Mouse (Mus musculus) retina, postnatal 7 days (tissue): Measurements from ENCODE around the gene Acad11.

ENCODE experiments used
- DNase-seq: peaks from one replicate; pipeline ENCODE4 v3.0.0-alpha.2; 2012; ENCODE audit warnings: low read depth, low spot score

Gene Acad11

DNA sequence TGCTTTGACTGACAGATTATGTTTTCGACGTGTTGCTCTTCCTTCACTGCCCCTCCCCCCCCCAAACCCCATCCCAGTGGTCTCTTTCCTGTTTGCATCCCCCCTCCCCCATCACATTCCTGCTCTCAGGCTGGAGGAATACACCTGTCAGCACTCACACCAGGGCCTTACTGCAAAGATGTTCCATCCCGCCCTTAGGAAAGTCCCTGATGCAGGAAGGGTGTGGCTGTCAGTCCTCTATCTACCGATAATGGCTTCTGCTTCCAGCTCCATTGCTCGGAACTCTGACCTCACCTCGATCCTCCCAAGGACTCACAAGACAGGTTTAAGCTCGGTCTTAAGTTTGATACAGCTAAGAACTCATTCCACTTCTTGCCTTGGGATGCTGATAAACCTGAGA lies 83.5 kb downstream of the Acad11 start:
- DNase-seq, result no peak

DNA sequence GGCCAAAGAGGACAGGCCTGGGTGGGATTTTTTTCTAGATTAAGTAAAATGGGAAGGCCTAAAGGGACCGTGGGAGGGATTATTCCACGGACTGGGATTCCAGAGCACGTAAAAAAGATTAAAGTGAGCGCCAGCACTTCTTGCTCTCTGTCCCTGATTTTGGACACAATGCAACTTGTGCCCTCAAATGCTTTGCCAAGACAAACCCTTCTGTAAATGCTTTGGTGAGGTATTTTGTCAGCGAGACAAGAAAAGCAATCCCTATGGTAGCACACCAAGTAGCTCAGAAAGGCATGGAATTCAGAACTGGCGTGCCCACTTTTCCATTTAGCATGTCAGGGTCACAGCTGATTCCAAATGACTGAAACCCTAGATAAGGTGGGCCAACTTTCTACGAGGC lies 85.8 kb downstream of the Acad11 start:
- no peak for DNase-seq

DNA sequence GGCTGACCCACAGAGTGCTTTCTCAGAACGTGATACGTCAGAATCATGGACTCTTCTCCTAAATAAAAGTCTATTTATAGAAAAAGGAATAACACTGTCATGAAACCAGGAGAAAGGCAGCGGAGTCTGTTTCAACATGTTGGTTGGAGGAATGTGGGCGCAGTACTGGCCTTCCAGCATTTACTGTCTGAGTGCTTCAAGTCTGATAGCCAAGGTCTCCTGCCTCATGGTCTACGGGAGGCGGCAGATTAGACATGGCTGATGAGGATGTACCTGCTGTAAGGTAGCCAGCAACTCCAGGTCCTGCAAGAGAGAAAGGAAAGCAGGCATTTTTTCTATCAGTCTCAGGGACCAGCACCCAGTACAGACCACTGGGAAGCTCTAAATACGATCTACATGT lies 88.9 kb downstream of the Acad11 start:
- no peak for DNase-seq

DNA sequence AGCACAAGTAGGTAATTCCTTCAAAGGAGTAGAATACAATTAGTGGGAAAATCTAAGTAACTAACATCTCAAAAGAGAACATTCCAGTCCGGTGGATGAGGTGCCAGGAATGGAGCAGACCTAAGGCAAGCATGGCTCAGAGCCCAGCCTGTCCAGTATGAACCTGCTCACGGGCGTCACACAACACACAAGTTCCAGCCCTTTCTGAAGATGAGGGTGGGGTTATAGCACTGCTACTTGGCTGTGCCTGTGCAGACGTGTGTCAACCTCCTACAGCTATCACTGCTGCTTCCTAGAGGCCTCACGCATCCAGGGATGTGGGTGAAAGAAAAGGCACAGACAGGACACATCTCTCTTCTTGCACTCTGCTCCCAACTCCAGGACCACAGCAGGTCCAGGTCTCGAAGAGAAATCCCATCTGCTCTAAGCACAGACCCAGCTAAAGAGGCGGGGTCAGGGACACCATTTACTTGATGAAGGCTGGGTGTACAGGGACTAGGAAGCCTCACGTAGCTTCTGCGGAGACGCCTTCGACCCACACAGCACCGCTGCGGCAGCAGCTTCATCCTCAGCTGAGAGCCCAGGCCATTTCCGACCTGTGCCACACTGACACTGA lies 92.0 kb downstream of the Acad11 start:
- no peak for DNase-seq

DNA sequence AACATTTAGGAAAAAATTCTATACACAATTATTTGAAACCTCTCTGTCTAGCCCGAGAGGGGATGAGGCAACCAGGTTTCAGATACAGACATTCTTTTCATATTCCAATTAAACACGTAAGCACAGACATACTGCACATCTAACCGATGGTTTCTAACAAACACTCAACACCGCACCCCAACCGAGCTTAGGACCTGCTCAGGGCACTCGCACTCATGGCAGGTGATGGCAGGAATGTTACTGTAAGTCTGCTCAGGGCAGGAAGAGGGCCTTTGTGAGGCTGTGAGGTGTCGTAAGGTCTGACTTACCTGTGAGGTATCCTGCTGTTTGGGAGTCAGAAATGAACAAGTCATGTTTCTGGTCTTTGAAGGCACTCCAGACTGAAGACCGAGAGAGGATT lies 93.3 kb downstream of the Acad11 start:
- DNase-seq, result no peak

DNA sequence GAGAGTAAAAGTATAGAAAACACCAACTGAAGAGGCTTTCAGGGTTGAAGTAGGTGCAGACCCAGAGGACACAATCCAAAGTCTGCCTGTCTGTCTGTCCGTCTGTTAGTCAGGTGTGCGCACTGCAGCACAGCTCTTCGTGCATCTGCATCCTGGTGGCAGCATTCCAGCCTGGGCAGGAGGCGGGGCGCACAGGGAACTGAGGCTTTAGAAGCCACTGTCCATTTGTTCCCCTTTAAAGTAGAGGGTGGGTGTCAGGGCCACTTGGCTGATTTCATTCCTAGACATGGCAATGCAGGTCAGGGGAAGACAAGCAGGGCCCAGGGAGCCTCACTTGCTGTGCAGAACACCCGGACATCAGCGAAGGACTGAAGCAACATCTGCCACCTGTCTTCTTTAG lies 94.1 kb downstream of the Acad11 start:
- no peak for DNase-seq

DNA sequence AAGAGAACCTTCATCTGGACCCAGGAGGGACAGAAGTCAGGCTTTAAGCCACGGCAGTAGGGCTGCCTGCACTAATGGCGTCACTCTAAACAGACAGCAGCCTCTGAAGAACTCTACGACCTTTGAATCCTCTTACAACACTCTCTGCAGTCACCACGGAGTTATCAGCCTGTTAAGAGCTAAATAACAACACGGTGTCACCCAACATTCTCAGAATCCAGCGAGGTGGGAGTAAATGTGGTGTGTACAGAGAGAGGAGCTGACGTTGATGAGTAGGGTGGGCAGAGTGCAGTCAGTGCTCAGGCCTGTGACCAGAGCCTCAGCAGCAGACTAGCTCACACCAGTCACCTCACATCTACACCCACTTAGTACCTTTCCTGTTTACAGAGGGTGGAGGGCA lies 97.9 kb downstream of the Acad11 start:
- no peak for DNase-seq

DNA sequence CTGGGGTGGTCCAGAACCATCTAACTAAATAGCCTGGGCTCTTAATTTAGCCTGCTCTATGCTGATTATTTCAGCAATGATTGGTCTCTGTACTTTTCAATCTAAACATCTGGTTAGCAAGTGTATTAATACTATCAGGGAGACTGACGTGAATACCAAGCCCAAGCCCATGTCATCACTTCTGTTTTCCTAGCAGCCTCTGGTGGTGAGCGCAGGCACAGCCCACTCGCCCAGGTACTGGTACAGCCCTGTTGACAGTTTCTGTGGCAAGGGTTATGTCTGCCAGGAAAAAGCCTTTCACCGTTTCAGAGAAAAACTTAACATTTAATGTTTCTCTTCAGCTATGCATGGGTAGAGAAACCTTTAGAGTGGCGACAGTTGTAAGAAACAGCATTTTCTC lies 101.0 kb downstream of the Acad11 start:
- DNase-seq, result no peak

DNA sequence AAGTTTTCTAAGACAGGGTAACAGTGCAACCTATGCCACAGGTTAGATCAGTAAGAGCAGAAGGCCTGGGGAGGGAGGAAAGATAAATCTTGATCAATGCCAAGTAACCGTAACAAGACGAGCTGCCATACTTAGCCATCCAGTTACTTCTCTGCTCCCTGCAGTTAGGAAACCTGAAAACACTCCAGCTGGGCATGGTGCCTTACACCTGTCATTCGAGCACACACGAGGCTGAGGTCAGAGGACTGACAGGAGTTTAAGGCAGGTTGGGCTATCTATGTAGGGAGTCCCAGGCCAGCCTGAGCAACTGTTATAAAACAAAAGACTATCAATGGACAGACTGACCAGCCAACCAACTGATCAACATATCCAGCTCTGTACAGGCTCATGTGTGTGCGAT lies 102.7 kb downstream of the Acad11 start:
- no peak for DNase-seq

DNA sequence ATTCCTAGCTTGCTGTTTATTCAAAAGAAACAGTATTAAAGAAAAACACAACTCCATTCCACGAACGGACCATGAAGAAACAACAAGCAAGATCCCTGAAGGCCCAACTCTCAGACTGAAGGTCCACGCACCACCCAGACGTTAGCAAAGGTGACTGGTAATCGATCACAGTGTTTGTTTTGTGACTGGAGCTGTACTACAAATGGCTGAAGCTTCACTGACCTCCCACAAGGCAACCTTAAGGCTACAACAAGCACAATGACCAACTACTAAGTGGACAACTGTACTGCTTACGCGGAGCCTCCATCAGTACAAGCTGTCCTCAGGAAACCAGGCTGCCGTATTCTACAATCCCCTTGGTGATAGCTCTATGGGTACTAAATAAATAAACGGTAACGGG lies 106.8 kb downstream of the Acad11 start:
- no peak for DNase-seq

DNA sequence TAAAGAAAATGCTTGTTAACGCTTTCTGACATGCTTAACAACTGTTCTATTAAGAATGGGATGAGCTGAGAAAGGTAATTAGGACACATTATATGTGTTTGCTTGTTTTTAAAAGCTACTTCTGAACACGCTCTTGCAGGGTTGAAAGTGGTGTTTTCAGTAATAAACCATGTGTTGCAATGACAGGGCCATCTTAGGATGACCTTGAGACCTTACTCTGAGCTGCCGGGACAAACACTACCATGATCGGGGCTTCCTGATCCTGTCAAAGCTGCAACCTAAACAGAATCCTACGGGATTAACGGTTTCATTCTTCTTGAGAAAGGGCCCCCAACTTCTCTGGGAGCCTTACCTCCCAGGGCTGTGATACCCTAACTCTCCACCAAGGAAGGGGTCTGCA lies 108.5 kb downstream of the Acad11 start:
- no peak for DNase-seq

DNA sequence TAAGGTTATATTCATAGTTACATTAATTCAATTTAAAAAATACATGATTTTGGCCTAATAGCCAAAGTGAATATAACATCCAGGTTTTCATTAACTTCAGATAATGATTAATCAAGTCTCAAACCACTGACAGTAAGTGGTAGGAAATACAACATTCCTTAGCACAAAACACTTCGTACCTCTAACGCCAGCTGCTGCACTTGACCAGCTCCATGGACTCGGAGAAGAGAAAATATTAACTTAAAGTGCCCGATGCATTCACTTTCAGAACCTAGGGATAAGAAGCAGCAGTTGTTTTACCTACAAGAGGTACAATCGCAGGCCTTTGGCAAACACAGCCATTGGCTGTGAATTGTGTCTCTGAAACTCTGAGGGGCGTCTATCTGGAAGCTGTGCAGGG lies 109.2 kb downstream of the Acad11 start:
- no peak for DNase-seq
